Mouse (Mus musculus) v-Abl transformed pro-B cells (cell line): Measurements from ENCODE around the gene Fuz.

Source experiments
- in situ Hi-C, 2 experiments: fragments of 400-800 bp; cut with MboI; formaldehyde crosslinking; loops; one replicate each; pipeline ENCODE4 v1.15.1; 2025; ENCODE audit not compliant: unreplicated experiment in 2 of 2

Fuz gene

DNA sequence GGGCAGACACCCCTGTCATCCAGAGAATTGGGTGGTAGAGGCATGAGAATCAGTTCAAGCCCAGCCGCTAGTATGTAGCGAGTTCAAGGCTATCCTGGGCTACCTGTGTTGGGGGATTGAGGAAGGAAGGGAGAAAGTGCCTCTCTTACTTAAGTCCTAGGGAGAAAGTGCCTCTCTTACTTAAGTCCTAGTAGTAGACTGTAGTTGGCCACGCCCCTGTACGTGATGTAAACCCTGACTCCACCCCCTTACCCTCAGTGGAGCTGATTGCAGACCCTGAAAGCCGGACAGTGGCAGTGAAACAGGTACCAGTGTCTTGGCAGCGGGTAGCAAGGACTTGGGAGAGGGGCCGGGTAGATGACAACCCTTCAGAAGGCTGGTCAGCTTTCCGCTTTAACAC is 38.0 kb upstream of the Fuz start:
- in situ Hi-C loops = loop anchor here in 1 of 2 experiments (25.0 kb wide), 1 partner anchor 321 kb away; the partner anchor contains the start of genes Pold1 and Spib

DNA sequence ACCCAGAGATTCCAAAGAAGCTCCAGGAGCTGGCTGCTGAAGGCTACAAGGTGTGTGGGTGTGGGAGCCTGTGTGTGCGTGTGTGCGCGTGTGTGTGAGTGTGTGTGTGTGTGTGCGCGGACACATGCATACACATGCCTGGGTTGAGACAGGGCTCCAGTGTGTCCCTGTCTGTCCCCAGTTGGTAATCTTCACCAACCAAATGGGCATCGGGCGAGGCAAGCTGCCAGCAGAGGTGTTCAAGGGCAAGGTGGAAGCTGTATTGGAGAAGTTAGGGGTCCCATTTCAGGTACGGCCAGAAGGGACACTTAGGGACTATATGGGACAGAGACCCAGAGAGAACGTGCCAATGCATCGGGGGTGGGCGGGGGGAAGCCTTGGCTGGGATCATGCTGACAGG is 36.0 kb upstream of the Fuz start:
- in situ Hi-C loops = loop anchor here in 1 of 2 experiments (25.0 kb wide), 1 partner anchor 323 kb away; the partner anchor contains the start of genes Pold1 and Spib

DNA sequence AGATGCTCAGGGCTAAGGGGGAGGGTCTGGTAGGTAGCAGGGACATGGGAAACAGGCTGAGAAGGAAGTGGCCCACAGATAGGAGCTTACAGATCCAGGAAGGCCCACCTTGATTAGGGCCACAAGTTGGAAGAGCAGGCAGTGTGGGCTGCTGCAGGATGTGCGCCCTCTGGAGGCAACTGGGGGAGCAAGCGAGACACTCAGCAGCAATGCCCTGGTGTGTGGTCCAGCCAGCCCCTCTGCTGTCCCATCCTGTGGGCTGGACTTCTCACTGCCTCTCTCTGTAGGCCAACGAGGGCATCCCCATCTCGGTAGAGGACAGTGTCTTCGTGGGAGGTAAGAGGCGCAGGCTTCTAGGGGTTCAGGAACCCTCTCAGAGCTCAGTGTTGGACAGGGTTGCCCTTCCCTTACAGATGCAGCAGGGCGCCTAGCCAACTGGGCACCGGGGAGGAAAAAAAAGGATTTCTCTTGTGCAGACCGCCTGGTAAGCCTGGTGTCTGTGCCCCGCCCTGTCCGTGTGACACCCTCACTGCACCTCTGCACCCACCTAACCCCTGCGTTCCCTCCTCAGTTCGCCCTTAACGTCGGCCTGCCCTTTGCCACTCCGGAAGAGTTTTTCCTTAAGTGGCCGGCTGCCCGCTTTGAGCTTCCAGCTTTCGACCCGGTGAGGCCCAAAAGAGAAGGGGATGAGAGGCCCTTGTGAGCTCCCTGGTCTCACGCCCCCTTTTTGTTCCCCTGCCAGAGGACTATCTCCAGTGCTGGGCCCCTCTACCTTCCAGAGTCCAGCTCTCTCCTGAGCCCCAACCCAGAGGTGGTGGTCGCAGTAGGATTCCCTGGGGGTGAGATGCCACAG is 35.1 kb upstream of the Fuz start:
- in situ Hi-C loops = loop anchor here in 1 of 2 experiments (25.0 kb wide), 1 partner anchor 324 kb away; the partner anchor contains the start of genes Pold1 and Spib

GRCm38 (mm10) chr7:44861429-44861816 is 34.5 kb upstream of the Fuz start:
- in situ Hi-C loops = loop anchor here in 1 of 2 experiments (25.0 kb wide), 1 partner anchor 324 kb away; the partner anchor contains the start of genes Pold1 and Spib

GRCm38 (mm10) chr7:44862434-44862833 is 33.4 kb upstream of the Fuz start:
- in situ Hi-C loops = loop anchor here in 1 of 2 experiments (25.0 kb wide), 1 partner anchor 325 kb away; the partner anchor contains the start of genes Pold1 and Spib

- in situ Hi-C loops = loop anchor here in 1 of 2 experiments (25.0 kb wide), 1 partner anchor 326 kb away; the partner anchor contains the start of genes Pold1 and Spib
These were observed 32.7 kb upstream of the Fuz start for GRCm38 (mm10) chr7:44863210-44863609.

DNA sequence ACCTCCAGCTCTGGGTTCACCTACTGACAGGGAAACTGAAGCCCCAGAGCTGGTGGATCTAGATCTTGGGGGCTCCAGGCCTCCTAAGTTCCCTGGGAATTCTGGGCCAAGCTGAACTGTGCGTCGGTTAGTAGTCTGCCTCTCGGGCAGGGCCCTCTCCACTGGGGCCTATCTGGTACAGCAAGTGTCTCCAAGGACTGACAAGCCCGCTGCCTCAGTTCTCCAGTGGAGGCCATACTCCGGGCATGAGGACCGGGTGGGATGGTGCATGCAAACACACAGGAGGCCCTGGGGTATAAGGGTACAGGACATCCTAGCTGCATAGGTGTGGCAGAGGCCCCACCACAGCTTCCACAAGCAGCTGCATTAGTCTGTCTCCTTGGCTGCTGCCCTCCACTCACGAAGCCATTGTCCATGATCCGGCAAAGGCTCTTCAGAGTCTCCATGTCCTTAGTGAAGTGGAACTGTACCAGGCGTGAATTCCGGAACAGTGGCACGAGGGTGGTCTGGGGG is 31.8 kb upstream of the Fuz start:
- in situ Hi-C loops = loop anchor here in 1 of 2 experiments (25.0 kb wide), 1 partner anchor 327 kb away; the partner anchor contains the start of genes Pold1 and Spib

- in situ Hi-C loops = loop anchor here in 1 of 2 experiments (25.0 kb wide), 1 partner anchor 328 kb away; the partner anchor contains the start of genes Pold1 and Spib
These were observed 31.0 kb upstream of the Fuz start for GRCm38 (mm10) chr7:44864595-44865542.

DNA sequence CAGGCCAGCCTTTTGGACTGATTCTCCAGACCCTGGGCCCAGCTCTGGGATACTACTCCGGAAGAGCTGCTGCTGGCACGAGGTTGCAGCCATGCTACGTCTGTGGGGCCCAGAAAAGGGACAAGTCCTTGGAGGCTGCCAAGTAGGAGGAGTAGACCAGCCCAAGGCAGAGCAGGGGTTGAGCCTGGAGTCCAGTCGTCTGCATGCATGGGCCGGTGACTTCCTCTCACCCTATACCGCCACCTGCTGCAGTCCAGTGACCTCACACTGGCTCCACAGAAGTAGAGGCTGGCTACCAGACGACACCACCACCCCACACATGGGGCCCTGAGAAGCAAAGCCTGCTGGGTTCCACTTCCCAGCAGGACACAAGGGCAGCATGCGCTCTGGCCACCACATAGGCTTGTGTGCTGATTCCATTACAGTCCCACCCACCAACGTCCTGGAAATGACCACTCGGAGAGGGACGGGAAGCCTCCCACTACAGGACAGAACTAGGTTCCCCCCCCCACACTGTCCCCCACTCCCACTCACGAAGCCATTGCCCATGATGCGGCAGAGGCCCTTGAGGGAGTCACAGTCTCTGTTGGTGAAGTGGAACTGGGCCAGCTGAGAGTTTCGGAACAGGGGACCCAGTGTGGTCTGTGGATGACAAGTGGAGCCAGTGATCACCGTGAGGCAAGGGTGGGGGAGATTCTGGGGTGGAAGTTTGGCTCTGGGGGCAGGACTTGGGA is 29.4 kb upstream of the Fuz start:
- in situ Hi-C loops = loop anchor here in 1 of 2 experiments (25.0 kb wide), 1 partner anchor 329 kb away; the partner anchor contains the start of genes Pold1 and Spib

DNA sequence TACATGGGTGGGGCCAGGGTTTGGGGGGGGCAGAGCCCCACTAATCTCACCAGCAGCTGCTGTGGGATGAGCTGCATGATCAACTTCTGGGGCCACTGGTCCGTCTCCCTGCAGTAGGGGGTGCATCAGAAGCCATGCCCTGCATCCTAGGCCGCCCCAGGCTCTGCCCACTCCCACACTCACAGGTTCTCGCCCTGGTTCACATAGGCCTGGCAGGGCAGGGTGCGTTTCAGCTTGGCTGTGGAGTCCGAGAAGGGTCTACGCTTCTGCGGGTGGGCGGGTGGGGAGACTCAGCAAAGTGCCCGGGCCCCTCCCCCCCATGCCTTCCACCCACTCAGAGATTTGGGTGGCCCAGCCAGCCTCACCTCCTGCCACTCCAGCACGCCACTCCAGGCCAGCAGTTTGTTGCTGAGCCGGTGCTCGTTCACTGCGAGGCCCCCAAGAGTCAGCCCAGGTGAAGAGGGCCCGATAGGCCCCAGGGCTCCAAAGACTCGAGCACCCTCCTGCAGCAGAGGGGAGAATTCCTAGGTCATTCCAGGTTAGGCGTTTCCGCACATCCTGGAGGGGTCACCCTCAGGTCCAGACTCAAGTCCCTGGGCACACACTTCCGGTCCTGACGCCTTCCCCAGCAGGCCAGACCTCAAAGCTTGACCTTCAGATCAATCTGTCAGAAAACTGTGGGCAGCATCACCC is 28.7 kb upstream of the Fuz start:
- in situ Hi-C loops = loop anchor here in 1 of 2 experiments (25.0 kb wide), 1 partner anchor 330 kb away; the partner anchor contains the start of genes Pold1 and Spib

DNA sequence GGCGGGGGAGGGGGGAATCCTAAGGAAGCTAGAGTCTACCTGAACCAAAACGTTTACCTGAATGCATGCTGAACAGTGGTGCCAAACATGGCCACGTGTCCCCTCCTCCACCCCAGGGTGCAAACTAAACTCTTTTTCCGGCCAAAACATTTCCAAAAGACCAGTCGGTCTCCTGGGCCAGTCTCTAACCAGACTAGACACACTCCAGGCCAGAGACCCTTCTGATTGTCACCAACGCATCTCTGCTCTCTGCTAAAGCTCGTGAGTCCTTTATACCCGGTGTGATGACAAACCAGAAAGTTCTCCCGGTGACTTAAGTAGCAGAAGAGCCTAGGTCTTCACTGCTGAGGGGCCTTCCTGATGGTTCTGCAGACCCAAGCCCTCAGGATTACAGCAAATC is 28.1 kb upstream of the Fuz start:
- in situ Hi-C loops = loop anchor here in 1 of 2 experiments (25.0 kb wide), 1 partner anchor 331 kb away; the partner anchor contains the start of genes Pold1 and Spib

DNA sequence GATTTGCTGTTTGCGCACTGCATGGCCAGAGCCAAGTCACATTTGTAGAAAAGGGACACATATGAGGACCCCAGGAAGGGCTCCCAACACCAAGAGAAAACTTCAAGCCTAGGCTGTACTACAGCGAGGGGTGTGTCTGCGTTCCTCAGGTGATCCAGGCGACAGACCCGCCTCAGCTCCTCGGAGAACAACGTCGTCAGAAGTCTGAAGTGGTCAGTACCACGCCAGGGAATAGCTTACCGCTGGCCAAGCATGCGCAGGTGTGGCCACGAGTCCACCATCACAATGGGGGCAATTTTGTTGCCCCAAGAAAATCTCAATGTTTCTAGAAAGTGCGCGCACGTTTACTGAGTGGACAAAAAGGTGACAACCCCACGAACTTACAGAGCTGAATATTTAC is 27.4 kb upstream of the Fuz start:
- in situ Hi-C loops = loop anchor here in 1 of 2 experiments (25.0 kb wide), 1 partner anchor 331 kb away; the partner anchor contains the start of genes Pold1 and Spib

DNA sequence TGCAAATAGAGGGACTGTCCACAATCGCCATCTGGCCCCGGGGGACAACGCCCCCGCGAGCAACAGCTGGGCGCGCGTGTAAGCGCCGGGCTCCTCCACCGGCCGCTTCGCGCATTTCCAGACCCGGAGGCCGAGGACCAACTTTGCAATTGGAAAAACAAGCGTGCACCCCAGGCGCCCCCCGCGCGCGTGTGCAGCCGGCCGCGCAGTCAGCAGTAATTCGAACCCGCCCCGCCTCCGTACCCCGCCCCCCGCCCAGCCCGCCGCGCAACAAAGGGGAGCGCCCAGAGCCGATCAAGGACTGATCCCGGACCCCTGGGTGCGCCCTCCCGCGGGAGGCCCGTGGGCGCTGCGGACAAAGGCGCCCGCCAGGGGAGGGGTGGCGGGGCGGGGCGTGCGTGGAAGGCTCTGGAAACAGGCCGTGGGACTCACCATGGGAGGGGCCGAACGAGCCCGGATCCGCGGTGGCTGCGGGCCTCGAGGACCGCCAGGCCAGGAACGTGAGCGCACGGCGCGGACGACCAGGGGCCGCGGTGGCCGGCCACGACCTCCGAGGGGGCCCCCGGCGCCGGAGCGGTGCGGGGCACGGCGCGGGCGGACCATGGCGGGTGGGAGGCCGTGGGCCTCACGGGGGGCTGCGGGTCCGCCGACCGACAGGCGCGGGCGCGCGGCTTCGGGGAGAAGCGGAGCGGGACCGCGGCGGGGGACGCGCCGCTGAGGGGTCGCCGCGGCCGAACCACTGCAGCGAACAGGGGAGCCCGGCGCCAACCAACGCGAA is 26.8 kb upstream of the Fuz start:
- in situ Hi-C loops = loop anchor here in 1 of 2 experiments (25.0 kb wide), 1 partner anchor 332 kb away; the partner anchor contains the start of genes Pold1 and Spib

GRCm38 (mm10) chr7:44869697-44870528 is 26.0 kb upstream of the Fuz start, which contains the start of gene Ptov1:
Gene Ptov1, minus strand, starts transcription at chr7:44869788.
- in situ Hi-C loops = loop anchor here in 1 of 2 experiments (25.0 kb wide), 1 partner anchor 333 kb away; the partner anchor contains the start of genes Pold1 and Spib

- in situ Hi-C loops = loop anchor here in 1 of 2 experiments (25.0 kb wide), 1 partner anchor 333 kb away; the partner anchor contains the start of genes Pold1 and Spib
These were observed 25.3 kb upstream of the Fuz start for GRCm38 (mm10) chr7:44870614-44871013.

- in situ Hi-C loops = loop anchor here in 1 of 2 experiments (25.0 kb wide), 1 partner anchor 334 kb away; the partner anchor contains the start of genes Pold1 and Spib
These were observed 24.7 kb upstream of the Fuz start for GRCm38 (mm10) chr7:44871181-44871580.
